Mouse (Mus musculus): ENCODE data around the gene Fat1. TPM values are rescaled to one million over a fixed set of nuclear protein-coding genes. Genes with fewer than 3 reads are reported as not detected.

The Fat1 gene
- total RNA-seq, 4 experiments from 2014 or later: 49.0 to 69.7 (median 55.0) TPM

DNA sequence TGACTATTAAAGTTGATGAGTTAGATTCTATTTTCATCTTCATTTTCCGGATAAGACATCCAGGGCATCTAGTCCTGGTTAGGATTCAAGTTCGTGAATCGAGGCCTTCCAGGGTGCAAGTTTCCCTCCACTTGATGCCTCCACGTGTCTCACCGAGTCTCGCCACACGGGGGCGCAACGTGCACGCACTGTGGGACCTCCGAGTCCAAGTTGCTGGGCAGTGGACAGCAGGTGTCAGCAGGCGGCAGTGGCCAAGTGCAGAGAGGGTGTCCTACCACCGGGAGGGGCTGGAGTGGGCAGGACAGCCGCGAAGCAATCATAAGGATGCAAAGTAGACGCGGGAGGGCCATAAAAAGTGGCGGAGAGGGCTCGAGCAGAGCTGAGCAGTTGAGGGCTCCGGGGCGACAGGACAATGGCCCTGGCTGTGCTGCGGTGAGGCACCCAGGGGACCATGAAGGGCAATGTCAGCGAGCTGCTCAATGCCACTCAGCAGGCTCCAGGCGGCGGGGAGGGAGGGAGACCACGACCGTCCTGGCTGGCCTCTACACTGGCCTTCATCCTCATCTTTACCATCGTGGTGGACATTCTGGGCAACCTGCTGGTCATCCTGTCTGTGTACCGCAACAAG is 133.6 kb downstream of the Fat1 start, which contains the start of gene Mtnr1a:
Gene Mtnr1a (plus strand): TSS at position 379 of the 628 bp plus-strand sequence.
- DNase-seq: peak; percentile 74

DNA sequence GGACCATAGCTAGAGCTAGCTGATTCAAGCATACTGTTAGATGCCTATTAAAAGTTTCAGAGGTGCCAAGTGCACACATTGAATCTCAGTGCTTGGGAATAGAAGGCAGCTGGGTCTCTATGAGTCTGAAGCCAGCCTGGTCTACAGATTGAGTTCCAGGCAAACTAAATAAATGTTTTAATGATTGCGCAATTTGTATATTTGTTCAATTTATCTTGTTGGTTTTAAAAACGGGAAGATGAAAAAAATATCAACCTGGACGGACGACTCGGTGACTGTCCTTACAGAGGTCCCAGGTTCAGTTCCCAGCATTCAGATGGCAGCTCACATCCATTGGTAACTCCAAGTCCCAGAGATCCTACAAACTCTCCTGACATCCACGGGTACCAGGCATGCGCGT is 135.7 kb downstream of the Fat1 start:
- DNase-seq: no peak

DNA sequence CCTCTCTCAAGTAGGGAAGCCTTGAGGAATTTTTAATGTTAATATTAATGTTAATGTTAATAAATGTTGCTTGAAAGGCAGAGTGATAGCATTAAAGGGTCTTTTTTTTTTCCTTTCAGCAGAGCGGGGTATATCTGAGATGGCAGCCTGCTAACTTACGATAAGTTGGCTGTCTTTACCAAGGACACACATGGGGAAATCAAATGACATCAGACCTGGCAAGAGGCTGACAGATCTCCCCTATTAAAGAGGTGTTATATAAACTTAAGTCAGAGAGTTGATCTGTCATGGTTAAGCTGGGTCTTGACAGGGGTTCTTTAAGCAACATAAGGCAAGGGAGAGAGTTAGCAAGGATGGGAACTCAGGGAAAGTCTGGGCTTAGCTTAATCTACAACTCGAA is 145.6 kb downstream of the Fat1 start:
- DNase-seq: no peak

DNA sequence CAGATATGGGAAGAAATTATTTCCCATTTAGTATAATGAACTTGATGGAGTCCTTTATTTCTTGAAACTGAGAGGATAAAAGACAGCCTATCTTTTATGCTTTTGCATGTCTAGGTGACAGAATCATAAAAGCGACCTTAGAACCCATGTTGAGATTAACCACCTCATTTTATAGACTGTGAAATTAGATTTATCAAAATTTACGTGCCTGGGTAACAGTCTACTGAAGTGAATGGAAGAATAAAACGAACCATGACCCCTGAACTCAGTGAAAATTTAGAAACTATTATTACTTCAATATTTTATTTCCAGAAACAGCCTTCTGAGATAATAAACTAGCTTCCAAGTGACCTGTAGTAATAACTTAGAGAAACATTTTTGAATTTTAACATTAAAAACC is 158.4 kb downstream of the Fat1 start:
- no peak for DNase-seq

Other genes with a start within 250 kb of the Fat1 start
- not detected for gene Mtnr1a, start 133.7 kb downstream of the Fat1 start, total RNA-seq (2022)

All from adrenal gland, adult 8-10 months (tissue).